Mouse (Mus musculus): ENCODE measurements around the gene Btg3.

DNA sequence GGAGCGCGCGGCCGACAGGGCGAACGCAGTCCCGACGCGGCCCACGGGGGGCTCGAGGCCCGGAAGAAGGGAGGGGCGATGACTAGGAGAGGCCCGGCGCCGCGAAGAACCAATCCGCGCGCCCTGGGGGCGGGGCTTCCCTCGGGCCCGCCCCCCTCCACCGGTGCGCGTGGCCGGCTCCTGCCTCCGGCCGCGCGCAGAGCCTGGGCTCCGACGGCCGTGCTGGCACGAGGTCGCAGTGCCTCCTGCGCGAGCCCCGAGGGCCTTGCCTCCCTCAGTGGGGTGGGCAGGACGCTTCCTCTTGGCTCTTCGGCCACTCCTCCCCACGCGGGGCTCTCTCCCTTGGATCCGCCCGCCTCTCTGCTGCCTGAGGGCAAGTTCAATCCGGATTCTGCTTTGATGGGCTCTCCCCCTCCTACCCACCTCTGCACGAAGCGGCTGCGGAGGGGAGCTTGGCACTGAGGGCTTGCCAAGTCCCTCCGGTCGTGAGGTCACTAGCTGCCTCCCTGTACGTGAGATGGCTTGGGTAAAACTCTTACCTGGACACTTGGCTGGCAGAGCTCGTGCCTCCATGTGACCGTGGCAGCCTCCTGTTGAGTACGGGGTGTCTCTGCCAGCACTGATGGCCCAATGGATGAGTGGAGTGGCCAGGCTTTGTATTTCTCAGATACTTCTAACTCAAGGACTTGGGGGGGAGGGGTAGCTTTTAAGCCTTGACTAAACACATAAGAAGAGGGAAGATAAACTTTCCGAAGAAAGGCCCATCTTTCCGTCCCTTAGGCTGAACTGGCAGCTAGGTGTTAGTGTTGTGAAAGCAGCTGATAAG, at the start of gene Btg3:
- TF ChIP-seq E2F4 (IDR thresholded peaks at IDR 0.05; ENCODE audit: insufficient read depth) = no peak
- TF ChIP-seq MYOD1 (IDR thresholded peaks at IDR 0.05; ENCODE audit: control insufficient read depth in 1 of 3, insufficient read length in 2 of 3, low read depth in 2 of 3) = no peak
- TF ChIP-seq MAX (IDR thresholded peaks at IDR 0.05; ENCODE audit: low read depth) = no peak
- TF ChIP-seq USF1 (IDR thresholded peaks at IDR 0.05; ENCODE audit: low read depth) = no peak
- TF ChIP-seq POLR2A (IDR thresholded peaks at IDR 0.05; ENCODE audit: insufficient read length, low read depth) = peak; percentile 71
- no peak for TF ChIP-seq MYOG (IDR thresholded peaks at IDR 0.05; ENCODE audit: control insufficient read depth in 1 of 3, insufficient read depth in 1 of 3, insufficient read length in 2 of 3, low read depth in 2 of 3)
- TF ChIP-seq TCF12 (IDR thresholded peaks at IDR 0.05; ENCODE audit: insufficient read depth, poor library complexity, severe bottlenecking) = no peak
- no peak for TF ChIP-seq REST (IDR thresholded peaks at IDR 0.05; ENCODE audit: insufficient read depth, insufficient read length)
- TF ChIP-seq SRF (IDR thresholded peaks at IDR 0.05; ENCODE audit: control insufficient read depth, insufficient read length, low read depth) = no peak
- no peak for TF ChIP-seq TCF3 (IDR thresholded peaks at IDR 0.05; ENCODE audit: insufficient read length, low read depth)
